Mouse (Mus musculus) right cerebral cortex, adult 2 months (tissue): ENCODE measurements at regions not wholly inside any gene's neighbourhood (a gene's known extent, or its start where the extent isn't known, plus 50 kb on each side); places are given as distances from the start of the nearest gene placed in this dataset.

ENCODE experiments used
- DNase-seq, 2 experiments: peaks; one replicate each; pipeline ENCODE4 v3.0.0; 2021 to 2022; ENCODE audit warnings: low spot score in 2 of 2

DNA sequence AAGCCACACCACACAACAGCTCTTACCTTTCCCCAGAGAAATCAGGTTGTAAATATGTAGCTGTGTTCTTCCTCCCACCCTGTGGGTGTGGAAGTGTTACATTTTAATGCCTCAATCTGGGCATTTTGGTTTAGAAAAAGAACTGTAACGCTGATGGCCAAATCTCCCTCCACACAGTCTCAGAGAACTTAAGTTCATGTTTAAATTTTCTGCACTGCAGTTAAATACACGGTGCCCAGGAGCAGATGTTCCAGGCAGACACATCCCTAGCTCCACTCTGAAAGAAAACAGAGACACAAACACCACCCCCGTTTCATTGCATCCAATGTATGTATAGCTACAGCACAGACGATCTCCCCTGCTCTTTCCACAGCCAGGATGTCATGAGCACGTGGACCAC lies 206.1 kb downstream of the Tle3 start:
- DNase-seq = peak; percentile 24 to 34

DNA sequence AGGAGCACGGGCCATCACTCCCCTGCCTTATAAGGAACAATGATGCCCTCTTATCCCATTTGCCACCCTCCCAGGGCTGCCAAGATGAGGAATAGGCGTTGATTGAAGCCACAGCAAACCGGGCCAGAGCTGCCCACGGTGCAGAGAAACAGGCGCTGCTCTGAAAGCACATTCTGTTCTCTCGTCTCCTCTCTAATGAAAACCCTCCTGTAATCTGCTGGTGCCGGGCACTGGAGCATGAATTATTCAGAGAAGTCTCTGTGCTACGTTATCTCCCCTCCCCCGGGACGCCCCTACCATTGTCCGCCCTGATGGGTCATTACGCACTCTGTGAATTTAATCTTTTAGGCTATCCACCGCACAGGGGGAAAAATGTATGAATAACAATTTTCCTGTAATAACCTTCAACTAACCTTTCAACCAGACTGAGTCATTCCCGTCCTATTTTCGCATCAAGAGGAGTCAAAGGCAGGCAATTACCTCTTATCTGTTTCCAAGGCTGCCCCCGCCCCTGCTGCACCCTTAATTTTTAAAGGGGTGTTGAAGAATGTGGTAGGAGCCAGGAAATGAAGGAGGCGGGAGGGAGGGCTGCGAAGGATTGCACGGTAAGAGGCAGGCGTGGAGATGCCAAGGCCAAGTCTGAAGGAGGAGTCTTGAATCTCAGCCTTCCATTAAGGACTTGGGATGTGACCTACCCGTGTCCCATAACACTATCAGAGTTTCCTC lies 201.6 kb downstream of the Tle3 start:
- peak; percentile 64 to 69 for DNase-seq

DNA sequence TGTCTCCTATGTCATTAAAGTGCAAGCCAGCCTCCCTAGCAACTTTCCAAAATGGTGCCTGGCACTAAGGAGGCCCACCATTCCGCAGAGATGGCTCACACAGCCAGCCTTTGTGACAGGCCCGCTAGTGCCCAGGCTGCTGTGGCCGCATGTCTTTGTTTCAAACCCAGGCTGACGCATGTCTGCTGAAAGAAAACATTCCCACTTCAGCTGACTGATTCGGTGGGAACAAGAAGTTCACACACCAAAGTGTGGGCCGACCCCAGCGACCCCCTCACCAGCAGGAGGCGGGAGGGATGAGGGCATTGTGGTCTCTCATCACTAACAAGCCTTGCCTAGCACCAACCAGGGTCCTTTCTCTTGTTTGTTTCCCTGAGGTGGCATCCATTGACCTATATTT lies 190.9 kb downstream of the Tle3 start:
- DNase-seq = no peak

DNA sequence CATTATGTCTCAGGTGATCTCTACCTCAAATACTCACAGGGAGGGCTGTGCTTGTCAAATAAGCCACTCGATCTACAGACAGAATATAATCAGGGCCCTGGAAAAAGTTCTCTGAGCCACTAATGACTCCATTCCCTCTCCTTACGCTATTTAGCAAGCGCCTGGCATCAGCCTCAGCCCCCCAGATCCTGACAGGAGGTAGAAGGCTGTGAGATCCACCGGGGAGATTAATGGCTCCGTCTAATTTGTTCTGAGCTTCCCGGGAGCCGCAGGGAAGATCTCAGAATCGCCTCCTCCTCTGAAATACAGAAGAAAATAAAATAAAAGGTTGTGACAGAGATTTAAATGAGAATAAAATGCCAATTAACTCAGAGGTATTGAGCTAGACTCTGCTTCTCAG lies 189.4 kb downstream of the Tle3 start:
- DNase-seq = no peak

DNA sequence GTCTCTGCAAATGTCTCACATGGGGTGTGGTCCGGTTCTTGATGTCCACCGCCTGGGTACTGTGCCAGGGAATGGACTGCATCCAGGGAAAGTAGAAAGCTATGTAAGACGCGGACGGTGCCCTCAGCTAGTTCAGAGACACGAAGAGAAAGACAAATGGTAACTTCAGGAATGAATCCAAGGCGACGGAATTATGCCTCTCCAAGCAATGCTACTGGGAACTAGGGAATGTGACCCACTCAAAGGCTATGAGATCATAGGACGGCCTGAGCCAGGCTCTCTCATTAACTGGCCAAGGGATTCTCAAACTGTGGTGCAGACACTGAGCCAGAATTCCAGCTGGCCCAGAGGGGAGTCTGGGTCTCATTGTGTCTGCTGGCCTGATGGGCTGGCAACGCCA lies 186.5 kb downstream of the Tle3 start:
- DNase-seq = no peak

DNA sequence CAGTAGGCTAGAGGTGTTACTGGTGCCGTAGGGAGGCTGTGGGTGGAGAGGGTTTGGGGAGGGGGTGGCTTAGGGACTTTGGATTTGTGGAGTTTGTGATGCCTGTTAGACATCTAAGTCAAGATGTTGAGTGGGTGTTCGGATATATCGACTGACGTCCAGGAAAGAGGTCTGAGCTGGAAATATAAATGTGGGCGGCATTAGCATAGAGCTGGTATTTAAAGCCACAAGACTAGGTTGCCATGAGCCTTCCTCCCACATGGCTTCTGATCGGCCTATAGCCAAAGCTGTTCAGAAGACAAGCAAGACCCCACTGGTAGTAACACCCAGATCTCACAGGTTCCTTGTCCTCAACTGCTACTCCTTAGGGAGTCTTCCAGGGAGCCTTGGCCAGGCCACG lies 184.9 kb downstream of the Tle3 start:
- DNase-seq = peak; percentile 48 to 51

DNA sequence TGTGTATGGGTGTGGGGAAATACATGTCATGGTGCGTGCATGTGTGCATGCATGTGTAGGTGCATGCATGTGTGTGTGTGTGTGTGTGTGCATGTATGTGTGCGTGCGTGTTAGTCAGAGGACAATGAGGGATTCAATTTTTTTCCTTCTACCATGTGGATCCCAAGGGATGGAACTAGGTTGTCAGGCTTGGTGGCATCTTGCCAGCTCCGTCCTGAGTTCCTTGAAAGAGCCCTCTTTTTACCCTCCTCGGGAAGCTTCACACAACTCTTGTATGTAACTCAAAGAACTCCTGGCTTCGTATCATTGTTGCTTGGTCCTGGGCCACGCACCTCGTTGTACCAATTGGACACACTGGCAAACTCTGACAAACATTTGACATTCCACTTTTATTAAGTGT lies 183.0 kb downstream of the Tle3 start:
- no peak for DNase-seq

DNA sequence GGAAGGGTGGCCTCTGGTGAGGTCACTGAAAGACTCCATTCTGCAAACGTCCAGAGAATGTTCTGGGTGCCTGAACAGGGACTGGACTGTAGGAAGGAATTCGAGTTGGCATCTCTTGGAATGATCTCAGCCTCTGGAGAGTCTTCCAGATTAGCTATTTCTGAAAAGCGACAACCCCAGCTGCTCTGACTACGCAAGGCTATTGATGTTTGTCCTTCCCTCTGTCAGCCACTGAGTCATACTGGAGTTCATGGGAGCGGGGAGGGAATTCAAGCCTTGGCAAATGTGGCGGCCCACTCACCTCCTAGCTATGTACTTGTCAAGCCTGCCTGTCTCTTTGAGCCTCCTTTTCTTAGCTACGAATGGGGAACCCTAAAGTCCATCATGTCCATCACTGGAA lies 182.4 kb downstream of the Tle3 start:
- no peak for DNase-seq

DNA sequence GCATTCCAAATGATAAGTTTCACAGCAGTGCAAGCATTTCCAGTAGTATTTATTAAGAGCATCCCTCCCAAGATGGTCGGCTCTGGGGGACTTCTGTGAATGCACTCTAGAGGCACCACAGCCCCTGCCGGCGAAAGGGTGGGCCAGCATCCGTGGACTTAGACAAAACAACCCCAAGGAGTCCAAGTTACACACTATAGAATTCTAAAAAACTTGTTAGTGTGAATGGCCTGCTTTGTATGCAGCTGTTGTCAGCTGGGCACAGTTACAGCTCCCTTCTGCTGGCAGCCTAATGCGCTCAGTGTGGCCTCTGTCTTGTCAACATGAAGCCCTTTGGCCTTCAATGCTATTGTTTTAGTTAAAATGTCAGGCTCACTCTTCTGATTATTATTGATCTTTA lies 181.5 kb downstream of the Tle3 start:
- no peak for DNase-seq

DNA sequence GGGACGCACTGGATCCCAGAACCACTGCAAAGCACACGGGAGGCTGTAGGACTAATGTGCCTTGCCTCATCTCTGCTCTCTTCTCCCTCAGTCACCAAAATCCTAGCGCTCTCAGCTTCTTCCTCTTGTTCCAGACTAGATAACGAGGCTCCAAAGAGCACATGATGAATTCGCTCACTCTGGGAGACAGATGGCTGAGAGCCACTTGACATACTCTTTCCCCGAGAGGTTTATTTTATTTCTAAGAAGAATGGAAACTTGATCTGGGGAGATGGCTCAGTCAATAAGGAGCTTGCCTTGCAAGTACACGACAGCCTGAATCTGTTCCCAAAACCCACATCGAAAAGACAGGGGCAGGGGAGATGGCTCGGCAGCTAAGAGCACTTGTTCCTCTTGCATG lies 179.2 kb downstream of the Tle3 start:
- no peak for DNase-seq

DNA sequence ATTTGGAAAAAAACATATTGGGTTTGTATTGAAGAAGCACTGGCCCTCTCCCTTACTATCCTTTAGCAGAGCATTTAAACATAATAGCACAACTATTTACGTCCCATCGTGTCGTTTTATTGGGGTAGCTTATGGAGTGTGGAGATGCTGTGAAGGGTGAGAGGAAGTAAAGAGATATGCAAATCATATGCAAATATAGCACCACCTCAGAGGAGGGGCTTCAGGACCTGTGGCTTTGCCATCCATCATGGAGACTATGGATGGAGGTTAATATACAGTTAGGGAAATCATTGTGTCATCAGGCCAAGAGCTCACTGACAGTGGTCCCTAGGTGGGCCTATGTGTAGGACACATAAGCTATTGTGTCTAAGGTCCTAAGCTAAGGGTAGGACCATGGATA lies 178.2 kb downstream of the Tle3 start:
- DNase-seq = no peak

DNA sequence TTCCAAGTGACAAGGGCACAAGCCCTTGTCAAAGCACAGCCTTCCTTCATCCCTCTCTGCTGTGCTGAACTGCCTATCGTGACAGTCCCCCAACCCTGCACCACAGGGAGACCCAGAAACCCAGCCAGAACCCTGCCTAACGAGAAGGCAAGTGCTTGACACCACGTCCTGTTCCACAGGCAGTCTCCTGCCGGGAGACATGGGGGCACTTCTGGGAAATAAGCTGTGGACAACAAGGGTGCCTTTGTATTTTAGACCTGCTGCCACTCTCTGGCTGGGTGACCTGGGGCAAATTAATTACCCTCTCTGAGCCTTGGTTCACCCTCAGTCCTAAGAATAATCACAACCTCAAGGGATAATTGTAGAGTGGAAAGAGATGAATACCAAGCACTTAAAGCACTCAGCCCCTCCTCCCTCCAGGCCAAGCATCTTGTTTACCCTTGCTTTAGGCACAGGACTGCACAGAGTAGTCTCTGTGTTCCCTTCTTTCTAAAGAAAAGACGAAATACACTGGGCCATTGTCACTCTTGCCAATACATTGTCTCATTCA lies 177.6 kb downstream of the Tle3 start:
- no peak for DNase-seq

DNA sequence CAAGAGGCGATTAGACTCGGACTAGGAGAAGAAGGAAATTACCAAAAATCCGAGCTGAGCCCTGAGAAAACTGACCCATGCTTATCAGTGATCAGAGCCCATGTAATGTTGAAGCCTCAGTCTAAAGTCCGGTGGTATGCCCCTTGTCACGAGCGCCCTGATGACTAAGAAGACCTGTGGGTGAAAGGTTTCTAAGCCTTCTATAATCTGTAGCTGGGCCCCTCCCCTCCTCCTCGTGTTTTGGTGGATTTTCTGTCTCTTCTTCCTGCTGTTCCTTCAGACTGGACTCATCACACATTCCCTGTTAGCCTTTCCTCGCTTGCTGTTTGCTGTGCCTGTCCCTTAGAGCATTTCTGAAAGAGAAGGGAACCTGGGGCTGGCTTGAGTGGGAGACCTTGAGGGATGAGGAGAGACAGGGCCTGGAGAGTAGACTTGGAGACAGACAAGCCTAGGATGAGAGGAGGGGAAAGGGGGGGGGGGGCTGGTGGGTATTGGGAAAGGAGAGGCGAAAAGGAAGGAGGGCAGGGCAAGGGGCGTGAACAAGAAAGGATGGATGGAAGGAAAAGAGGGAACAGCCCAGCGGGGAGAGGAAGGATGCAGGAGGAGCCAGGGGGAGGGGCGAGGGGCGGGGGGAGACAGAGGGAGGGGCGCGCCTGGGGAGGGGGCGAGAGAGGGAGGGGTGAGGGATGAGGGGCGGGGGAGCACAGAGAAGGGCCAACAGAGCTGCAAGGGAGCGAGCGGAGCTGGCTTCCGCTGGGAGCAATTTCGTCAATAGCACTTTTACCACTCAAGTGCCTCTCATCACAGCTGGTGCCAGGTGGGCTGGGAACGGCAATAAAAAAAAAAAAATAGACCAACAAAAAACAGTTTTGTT lies 165.4 kb downstream of the Tle3 start:
- no peak for DNase-seq

DNA sequence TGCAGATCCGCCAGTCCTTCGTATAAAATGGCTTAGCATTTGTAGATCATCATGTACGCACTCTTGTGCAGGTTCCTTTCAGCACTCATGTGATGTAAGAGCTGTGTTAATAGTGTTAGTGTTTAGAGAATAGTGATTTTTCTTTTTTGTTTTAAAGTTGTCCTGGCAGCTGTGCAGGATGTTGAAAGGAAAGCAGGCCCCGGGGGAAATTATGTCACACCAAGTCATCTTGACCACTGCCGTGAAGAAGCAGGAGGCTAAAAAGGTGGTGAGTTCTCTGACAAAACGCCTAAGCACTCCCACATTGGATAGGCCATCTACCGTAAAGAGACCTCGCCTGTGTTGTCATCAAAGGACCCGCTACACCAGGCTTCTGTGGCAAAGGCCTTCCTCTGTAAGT lies 161.1 kb downstream of the Tle3 start:
- DNase-seq = no peak

DNA sequence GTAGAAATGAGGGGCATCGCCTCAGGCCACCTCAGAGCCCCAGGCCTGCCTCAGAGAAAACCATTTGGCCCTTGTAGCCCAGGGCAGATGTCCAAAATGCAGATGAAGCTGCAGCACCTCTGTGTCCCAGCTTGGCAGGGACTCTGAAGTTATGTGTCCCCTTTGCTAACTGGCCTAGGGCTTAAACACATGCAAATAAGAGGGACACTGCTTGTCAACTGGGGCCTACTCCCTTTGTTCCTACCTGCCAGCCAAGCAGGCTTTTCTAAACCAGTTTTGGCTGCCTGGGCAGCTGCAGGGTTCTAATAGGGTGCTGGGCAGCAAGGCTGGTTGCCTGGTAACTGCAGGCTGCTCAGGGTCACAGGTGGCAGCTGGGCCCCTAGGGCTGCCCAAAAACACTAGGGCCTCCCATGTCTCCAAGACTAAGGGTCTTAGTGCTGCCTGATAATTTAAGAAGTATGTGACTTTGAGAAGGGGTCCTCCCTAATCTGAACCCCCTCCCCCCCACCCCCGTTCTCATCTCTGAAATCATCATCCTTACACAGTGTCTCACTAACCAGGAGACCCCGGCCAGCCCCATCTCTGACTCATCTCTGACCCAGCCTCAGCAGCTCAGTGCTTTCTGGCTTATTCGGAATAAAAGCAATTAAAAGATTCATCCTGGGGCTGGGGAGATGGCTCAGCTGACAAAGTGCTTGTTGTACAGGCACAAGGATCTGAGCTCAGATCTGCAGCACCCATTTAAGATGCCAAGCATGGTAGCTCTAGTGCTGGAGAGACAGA lies 158.3 kb downstream of the Tle3 start:
- no peak for DNase-seq

DNA sequence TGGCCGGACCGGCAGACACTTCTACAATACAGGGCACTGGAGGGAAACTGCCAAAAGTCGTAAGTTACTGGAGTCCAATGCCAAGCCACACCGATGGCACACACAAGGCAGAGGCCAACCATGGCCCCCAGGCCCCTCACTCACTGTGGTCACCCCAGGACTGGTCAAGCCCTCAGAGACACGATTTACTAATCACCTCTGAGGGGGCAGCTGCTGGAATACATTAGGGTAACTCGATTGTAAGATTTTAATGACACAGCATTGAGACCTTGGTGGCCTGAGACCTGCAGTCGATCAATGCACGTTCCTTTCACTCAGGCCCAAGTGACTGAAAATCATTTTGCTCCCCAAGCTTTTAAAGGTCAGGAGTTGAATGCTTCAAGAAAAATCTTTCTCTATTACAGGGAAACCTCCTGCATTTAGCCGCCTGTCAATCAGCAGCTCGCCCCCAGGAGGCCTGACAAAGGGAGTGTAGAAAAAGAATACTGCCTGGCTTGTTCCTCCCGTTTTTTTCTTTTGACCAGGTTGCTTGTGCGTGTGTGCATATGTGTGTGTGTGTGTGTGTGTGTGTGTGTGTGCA lies 156.2 kb downstream of the Tle3 start:
- no peak for DNase-seq

DNA sequence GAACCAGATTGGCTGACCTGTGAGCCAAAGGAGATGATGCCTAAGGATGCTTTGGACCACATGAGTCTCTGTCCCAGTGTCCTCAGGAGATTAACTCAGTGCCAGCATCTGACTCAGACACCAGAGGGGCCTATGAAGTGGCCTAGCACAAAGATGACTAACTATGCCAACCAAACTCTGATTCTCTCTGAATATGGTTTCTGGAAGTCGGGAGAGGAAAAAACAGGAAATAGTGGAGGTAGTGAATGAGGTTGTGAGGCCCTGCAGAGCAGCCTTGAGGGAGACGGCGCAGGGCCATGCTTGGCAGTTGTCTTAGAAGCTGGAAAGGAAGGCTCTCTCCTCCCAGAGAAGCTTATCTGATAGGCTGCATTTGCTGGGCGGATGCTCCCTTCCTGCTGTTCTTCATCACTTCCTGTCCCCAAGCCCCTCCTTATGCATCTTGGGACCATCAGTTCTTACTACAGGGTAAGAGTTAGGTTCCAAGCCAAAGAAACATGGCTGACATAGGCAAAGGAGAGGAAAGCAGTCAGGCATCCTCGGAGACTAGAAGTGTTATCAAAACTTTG lies 155.4 kb downstream of the Tle3 start:
- DNase-seq = no peak

DNA sequence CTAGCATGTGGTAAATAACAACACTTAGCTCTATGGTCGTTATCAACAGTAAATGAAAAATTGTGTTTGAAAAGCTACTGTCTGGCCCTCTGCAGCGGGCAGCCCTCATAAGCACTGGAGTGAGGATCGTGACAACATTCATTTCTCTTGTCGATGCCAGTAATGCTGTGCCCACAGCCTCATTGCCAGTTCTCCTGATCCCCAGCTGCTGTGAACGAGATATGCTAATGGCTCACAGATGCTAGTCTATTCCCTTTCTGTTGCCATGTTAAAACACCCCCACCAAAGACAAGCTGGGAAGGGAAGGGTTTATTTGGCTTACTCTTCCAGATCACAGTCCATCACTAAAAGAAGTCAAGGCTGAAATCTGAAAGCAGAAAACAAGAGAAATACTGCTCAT lies 148.0 kb downstream of the Tle3 start:
- DNase-seq = no peak

DNA sequence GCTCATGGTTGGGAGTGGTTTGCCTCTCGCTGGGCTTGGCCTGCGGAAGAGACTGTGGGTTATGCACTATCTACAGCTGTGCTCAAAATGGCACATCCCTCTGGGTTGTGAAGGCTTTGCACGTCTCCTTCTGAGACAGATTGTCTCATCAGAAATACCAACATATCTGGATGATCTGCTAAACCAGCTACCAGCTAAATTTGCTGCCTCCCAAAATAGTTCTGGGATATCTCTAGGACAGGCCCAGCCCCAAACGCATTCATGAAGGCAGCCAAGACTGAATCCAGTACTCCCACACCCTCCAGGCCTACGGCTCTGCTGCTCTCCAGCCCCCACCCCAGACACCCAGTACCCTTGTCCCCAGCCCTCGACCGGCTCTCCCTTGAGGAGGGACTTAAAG lies 145.7 kb downstream of the Tle3 start:
- DNase-seq = peak; percentile 41 to 47

DNA sequence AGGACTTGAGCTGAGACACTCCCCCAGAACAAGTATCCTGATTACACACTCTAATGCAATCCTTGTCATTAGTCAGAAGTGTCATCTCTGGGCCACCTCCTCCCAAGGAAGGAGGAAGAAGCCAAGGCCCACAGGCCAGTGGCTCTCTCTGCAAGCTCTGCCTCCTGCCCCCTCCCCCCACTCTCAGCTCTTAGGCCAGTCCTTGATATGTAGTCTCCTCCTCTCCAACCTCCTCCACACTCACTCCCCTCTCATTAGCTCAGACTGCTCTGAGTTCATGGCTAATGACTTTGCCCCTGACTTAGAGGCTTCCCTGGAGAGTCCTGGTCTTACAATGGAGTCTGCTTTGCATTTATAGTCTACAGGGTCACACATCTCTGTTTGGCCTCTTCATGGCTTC lies 139.3 kb downstream of the Tle3 start:
- no peak for DNase-seq

DNA sequence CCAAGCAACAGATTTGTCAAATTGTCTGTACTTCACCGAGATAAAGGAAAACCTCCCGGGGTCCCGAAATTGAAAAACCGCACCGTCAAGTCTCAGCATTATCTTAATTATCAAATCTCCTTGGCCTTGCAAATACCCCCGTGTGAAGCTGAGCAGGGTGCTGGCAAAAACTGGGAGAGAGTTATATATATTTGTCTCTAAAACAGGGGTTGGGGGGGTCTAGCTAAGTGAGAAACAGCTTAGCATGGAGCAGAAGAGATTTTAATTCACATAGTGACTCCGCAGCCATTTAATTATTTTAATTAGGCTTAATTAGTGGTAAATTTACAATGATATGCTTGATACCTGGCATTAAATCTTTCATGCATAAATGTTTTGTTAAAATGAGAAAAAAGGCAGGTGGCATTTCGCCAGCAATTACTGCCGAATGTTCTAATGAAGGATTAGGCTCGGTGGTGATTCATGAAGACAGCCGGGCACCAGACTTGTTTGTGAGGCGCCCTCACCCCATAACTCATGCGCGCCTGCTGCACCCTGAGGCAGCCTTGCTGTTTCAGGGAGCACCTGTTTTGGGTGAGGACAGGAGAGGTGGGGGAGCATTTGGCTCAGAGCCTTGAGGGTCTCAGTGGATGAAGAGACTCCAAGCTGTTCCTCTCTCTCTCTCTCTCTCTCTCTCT lies 138.2 kb downstream of the Tle3 start:
- DNase-seq = peak in 1 of 2 experiments; percentile 46
